Mouse (Mus musculus): ENCODE results near the gene Stard10.

Stard10 gene

DNA sequence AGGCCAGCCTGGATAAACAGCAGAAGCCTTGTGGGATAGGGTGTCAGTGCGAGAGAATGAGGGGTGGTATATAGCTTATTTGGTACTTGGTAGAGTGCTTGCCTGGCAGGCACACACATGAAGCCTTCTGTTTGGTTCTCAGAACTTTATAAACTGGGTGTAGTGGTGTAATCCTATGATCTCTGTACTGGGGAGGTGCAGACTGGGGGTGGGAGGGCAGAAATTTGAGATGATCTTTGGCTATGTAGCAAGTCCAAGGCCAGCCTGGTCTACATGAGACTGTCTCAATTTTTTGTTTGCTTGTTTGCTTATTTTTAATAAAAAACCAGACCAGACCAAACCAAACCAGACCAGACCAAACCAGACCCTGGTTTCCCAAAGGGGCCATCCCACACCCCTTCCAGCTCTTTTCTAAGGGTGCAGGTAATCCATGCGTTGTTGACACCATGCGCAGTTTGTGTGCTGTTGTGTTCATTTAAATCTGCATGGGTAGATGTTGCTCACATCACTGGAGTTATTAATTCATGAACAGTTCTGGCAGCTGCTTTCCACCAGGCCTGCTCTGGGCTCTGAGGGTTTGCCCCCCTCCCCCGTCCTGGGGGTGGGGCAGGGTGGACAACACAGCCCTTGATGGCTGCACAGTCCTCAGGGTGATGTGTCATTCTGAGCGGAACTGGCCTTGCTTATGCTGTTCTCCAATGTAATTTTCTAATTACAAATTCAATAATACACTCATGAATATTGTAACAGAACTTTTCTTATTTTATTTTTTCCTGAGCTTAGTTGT is 15.4 kb downstream of the Stard10 start:
- no peak for DNase-seq

DNA sequence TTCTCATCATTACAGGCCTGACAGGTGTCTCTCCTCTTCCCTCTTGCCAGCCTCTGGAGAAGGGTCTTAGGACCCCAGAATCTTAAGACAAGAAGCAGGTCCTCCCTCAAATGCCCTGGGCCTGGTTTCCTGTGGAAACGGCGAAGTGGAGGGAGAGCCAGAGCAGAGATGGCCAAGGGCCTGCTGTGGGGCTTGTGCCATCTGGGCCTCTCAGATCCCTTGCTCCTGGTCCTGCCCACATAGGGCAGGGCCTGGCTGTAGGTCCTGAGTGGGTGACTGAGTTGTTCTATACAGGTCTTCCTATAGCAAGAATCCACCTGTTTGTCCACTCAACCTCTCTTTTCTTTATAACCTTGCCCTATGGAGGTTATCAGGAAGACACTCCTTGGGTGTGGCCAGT is 18.3 kb downstream of the Stard10 start:
- no peak for DNase-seq

DNA sequence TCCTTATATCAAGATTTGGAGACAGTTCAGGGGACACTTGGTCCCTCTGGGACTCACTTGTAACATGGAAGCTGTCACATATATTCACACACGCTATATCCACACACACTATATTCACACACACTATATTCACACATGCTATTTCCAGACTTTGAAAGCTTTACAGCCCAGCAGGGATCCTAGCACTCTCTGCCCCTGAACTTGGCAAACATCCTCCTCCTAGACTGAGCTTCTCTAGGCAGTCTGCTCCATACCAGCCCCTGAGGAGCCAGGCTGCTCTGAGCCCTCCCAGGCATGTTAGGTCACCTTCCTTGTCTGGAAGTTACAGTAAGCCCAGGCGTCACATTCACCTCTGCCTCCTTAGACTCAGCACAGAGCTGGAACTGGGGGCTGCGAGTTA is 19.8 kb downstream of the Stard10 start:
- no peak for DNase-seq

DNA sequence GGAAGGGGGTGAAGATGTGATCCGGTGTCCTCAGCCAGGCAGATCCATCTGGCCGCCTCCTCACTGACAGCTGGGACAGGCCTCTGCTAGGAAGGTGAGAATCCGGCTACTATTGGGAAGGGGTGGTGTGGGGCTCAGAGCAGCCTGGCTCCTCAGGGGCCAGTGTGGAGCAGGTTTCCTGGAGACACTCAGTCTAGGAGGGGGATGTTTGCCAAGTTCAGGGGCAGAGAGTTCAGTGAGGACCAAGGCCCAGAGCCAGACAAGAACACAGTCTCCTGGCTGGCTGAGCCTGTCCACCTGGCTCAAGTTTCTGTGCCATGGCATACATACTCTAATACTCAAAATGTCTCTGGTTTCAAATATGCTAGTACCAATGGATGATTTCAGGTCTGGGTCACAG is 20.5 kb downstream of the Stard10 start:
- no peak for DNase-seq

DNA sequence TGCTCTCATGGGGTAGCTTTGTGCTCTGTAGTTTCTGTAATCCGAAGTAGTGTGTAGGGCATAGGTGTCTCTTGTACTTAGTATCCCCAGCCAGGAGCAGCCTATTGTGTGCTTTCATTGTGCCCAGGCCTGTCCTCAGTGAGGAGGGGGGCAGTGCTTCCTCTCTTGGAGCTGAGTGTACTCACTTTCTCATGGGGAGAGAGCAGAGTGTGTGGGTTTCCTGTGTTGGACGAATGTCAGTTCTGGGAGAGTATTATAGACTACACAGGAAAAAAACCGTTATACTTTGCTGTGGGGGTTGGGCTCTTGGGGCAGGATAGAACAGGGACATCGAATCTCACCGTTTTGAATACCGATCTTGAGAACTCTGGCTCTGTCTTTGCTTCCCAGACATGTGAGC is 24.5 kb downstream of the Stard10 start:
- no peak for DNase-seq

DNA sequence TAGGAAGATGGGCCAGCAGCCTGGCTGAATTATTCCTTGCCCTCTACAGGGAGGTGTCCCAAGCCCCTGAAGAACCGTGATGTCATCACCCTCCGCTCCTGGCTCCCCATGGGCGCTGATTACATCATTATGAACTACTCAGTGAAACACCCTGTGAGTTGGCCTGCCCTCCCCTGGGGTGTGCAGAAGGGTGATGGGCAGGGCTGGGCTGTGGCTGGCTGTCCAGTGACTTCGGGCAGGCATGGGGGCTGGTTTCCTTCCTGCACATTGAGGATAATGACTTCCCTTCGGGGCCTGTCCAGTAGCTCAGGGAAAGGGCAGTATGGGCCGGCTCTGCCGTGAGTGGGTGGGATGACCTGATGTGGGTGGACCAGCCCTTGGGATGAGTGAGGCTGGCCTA is 26.2 kb downstream of the Stard10 start:
- no peak for DNase-seq

DNA sequence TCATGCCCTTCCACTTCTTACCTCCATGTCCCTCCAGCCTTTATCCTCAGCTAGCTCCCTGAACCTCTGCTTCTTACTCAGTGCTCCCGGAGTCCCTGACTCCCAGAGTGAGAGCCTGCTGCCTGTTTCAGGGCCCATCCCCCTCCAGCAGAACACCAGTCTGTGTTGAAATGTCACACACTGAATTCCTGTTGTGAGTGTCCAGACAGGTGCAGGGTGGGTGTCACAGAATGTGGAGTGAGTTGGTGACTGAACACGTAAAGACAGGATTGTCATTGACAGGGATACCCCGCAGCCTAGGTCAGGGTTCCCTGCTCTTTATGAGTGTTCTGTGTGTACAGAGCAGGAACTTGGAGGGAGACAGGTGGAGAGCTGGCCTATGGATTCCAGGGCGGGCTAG is 28.0 kb downstream of the Stard10 start:
- DNase-seq = no peak

DNA sequence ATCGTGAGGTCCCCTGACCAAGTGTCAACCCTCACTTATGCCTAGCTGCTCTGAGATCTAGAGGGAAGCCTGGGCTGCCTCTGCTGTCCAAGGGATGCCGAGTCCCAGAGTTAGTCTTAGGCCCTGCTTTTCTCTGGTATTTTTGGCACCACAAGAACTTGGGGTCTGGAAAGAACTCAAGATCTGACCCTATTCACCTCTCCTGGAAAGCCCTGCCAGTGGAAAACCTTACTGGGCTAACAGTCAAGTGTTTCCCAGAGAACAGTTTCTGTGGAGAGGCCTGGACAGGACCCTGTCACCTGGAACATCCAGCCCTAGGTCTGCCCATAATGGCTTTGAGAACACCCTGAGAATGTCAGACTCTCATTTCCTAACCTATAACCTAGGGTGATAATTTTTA is 30.1 kb downstream of the Stard10 start:
- DNase-seq = no peak

DNA sequence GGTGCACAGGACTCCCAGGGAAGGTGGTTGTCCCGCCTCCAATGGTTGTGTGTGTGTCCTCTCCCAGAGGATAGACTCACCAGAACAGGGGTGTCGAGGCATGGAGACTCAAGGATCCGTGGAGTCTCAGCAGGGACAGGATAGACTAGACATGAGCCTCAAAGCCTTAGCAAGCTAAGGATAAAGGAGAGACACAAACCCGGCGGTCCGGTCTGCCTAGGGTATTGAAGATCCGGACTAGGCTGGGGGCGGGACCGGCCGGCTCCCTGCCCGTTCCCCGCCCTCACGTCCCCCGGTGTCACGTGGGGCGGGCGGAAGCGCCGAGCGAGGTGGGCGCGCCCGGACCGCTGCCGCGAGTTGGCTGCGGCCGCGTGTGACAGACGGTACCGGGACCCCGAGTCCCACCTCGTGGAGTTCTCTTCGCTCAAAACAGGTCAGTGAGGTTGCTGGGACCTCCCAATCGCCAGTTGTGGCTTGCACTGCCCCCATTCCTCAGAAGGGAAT is 30.9 kb downstream of the Stard10 start, which contains the start of gene Arap1:
Gene Arap1, plus strand, starts transcription at position 301 of the 504 bp plus-strand sequence.
- DNase-seq = peak; percentile 72

DNA sequence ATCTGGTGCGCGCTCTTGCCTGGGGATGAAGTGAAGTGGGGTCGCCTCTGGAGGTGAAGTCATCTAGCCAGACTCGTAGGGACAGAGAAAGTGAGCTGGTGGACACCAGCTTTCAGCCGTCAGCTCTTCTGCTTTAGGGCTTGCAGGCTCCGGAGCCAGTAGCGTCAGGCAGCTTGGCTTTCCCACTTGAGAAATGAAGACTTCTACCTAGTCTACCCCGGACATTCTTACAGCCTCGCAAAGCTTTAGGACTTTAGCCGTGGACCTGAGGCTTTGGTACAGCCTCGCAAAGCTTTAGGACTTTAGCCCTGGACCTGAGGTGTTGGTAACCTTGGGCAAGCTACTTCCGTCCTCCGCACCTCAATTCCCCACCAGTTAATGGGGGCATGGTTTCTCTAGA is 31.4 kb downstream of the Stard10 start:
- DNase-seq = no peak

DNA sequence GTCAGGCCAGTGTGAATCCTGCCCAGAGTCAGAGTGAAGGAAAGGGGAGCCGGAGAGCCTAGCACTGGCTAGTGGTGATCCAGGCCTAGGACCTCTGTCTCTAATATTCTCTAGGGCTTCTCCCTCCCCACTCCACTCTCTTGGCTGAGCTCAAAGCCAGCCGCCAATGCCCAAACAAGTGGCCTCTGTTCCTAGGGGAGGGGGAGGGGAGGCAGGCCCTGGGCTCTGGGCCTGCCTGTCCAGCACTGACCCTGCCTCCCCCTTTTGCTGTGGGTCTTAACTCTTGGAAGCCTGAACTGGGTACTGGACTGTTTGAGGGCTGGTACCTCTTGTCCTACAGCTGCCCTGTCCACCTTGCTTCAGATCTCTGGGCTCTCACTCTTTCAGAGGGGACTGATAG is 33.0 kb downstream of the Stard10 start:
- DNase-seq = no peak

DNA sequence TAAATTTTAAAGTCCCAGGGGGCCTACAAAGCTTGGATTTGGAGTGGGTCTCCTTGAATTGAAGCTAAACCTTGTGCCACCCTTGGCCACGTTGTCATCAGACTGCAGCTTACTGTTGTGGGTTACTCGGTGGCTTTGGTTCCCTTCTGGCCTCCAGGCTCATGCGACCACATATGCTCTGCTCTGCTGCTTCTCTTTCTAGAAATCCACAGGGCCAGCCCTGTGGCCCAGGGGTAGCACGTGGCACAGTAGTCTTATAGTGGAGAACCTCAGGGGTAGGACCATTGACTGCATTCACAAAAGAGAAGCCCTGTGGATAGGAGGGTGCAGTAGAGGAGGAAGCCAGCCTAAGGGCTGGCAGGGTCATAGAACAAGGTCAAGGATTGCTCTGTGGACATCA is 35.5 kb downstream of the Stard10 start:
- DNase-seq = no peak

DNA sequence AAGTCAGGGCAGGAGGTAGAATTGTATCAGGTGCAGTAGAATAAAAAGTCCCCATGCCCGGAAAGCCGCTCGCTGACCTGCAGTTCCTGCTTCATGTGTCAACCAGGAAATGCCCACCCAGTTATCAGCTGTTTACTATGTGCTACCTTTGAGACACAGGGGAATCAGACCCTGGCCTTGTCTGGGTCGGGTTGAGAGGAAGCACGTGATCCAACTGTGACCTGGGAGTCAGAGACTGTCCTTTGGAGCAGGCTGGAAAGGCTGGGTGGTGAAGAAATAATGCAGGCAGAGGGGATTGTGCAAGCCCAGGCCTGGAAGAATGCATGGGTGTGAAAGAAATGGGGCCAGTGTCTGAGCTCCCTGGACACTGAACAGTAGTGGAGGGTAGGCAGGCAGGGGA is 37.5 kb downstream of the Stard10 start:
- DNase-seq = peak; percentile 37

DNA sequence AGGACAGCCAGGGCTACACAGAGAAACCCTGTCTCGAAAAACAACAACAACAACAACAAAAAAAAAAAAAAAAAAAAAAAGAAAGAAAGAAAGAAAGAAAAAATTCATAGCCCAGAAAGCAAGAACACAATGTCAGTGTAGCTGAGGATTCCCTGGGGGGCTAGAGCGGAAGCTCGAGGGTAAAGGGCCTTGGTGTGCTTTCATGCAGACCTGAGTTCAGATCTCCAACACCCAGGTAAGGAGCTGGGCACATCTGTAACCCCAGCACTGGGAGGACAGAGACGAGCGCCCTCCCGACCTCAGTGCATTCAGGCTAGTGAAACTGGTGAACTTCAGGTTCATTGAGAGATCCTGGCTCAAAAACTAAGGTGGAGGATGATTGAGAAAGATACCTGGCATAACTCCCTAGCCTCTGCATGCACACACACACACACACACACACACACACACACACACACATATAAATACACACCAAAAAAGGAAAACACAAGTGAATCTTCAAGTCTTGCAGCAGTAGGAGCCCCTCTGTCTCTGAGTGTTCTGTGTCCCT is 38.7 kb downstream of the Stard10 start:
- DNase-seq = no peak

DNA sequence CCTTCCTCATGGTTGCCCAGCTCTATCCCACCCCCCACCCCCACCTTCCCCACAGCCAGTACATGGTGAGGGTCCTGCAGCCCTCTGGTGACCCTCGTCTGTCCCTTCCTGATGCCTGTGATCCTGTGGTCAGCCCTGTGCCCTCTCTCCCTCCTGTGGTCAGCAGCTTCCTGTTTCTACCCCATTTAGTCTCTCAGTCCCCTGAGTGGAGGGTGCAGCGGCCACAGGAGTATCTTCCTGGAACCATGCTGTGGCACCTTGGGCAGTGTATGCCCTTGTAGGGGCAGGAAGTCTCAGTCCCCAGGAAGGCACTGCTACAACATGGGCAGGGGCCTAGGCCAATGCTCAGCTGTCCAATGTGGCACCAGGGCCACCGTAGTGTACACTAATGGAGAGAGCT is 40.0 kb downstream of the Stard10 start:
- no peak for DNase-seq

DNA sequence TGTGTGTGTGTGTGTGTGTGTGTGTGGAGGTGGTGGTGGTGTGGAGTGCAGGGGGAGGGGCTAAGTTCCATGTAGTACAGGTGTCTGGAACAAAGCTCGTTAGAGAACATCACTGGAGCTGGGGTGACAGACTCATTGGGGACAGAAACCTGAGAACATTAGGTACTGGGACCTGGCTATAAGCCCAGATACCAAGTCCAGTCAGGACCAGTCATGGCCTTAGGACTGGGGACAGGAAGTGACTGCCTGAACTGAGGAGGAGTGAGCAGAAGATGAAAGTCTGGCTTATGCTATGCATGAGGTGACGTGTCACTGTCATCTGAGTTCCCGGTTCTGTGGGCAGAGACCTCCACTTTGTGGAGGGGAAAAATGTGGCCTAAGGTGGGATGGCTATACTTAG is 43.5 kb downstream of the Stard10 start:
- DNase-seq = no peak

DNA sequence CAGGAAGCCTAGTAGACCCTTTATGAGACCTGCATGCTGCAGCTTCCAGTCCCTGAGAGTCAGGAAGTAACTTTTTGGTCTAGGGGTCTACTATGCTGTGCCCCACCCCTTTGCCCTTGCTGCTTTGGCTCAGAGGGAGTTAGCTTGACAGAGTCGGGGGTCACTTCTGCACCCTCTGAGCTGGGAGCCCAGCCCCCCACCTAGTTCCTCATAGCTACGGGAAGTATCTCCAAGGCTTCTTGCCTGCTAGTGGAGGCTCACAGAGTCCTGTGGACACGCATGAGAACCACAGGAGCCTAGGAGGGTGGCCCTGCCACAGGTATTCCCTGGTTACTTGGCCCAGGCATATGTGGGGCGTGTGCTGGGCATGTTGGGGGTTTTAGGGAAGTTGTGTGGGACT is 44.1 kb downstream of the Stard10 start:
- no peak for DNase-seq

DNA sequence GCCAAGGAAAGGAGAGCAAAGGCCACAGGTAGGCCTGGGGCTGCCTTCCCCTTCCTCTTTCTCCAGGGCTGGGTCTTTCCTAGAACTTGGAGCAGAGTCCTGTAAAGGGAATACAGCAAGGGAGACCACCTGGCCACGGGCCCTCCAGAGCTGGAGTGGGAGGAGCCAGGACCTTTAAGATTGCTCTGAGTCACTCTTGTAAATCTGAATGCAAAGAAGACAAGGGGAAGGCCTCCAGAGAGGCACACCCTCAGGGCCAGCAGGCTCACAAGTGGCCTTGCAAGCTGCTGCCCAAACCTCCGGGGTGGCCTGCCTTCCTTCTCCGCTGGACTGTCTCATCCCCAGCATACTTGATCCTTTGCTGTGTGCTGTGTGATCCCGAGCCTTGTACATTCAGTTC is 44.9 kb downstream of the Stard10 start:
- DNase-seq = no peak

DNA sequence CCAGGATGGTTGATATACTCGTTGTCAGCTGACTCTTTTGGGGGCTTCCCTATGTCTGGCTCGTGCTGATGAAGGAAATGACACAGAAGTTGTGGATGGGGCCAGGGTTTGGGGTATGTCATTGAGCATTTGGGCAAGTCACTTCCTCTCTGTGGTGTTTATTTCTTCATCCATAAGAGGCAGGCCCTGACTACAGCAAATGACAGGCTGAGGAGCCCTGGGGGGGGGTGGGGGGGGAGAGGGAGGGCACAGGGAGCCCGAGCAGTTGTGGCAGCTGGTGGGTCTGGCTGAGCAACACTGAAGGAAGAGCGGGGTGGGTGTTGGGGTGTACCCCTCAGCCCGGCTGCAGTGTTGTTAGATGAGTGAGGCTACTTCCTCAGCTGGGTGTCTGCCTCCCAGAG is 45.9 kb downstream of the Stard10 start:
- DNase-seq = no peak

DNA sequence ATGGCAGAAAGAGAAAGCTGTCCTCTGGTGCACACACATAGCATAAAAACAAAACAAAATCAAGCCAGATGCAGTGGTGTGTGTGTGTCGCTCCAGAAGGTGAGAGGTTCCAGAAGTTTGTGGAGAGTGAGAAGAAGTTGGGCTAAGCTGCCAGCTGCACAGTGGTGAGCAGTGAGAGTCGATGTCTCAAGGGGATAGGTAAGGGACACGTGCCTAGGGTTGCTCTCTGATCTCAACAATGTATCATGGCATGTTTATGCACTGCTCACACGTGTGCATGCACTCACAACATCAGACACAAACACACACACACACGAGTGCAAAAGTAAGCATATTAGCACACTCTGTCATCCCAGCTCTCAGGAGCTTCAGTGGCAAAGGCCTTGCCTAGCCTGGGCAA is 47.0 kb downstream of the Stard10 start:
- no peak for DNase-seq

DNA sequence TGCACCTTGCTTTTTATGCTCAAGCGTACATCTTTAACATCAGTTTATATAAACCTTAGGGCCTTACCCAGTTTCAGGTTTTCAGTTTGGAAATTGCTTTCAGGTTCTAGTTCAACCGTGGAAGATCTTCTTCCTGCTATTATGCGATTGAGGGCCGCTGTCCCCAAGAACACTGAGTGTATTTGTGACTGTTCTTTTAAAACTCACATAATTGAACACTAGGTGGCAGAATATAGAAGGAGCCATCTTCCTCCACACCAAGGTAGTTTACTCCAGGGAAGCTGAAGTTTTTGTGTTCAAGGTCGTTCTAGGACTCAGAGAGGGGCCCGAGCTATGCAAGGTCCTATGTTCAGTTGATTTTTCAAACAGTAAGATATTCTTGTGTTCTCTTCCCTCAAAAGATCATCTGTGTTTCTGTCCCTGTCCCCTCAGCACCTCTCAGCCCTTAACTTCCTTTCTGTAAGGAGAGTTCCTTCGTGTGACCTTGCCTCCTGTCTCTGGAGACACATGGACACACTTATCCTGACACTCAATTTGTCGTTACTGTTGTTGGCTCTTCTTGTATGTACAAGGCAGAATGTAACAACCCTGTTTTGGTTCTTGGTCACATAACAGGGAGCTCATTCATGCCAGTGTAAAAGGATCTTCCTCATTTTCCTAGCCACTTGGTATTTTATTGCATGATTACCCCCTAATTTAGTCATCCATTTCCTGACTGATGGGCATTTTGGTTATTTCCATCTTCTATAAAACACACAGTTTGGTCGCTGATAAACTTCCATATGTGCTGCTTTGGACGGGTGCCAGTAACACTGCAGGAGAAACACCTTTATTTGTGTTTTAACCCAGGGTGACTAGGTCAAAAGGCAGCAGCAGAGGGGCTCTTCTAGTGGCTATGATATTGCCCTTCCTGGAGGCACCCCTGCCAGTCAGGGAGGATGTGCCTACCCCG is 51.3 kb downstream of the Stard10 start:
- no peak for DNase-seq

DNA sequence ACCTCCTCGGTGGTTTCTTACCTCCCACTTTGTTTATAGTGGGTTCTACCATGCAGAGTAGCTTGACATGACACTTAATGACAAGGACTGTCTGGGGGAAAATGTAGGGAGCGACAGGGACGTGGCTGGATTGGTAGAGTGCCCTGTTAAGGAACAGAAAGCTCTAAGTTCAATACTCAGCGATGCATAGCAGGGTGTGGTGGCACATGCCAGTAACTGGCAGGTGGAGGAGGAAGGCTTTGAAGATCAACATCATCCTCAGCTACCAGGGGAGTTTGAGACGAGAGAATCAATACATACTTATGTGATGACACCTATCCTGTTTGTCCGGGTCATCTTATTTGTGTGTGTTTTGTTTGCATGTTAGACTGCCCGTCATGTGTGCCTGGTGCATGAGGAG is 52.8 kb downstream of the Stard10 start:
- DNase-seq = no peak

DNA sequence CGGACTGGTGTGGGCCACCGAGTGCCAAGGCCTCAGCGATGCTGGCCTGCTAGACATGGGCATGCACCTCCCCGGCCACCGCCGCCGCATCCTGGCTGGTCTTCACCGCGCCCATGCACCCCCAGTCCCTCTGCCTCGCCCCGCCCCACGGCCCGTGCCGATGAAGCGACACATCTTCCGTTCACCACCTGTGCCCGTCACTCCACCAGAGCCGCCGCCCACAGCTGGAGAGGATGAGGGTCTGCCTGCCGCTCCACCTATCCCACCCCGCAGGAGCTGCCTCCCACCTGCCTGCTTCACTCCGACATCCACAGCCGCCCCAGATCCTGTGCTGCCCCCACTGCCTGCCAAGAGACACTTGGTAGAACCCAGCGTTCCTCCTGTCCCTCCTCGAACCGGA is 56.2 kb downstream of the Stard10 start:
- no peak for DNase-seq

DNA sequence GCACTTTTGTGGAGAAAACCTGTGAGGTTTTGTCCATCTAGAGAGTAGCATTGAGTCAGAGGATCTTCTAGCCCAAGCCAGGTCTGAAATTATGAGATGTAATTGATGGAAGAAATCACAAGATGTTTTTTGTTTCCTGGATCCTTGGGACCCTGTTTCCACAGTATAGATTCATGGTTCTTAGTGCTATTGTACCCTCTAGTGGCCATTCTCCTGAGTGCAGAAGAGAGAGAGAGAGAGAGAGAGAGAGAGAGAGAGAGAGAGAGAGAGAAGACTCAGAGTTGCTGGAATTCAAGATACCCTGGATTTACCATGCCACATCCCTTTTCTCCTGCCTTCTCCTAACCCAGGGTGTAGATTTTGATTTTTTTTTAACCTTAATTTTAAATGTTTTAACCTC is 57.3 kb downstream of the Stard10 start:
- DNase-seq = peak; percentile 53
